Mouse (Mus musculus) retina, postnatal 7 days (tissue): Measurements from ENCODE around the gene Myo9a.
A peak's percentile ranks its signal among the peaks of the same experiment; 100 is the strongest.
"Not testable (repeated sequence)": the region's sequence is repeated elsewhere in the genome, so short reads cannot be mapped to it uniquely, and the experiment has no call there.

Experiments
- DNase-seq: peaks from one replicate; pipeline ENCODE4 v3.0.0-alpha.2; 2012; ENCODE audit warnings: low read depth, low spot score

Gene Myo9a

GRCm38 (mm10) chr9:59948691-59949250 is 198.1 kb downstream of the Myo9a start:
- no peak for DNase-seq

- no peak for DNase-seq
These were observed 198.8 kb downstream of the Myo9a start for GRCm38 (mm10) chr9:59949511-59949910.

- DNase-seq = no peak
These were observed 199.3 kb downstream of the Myo9a start for GRCm38 (mm10) chr9:59949981-59950380.

GRCm38 (mm10) chr9:59951001-59951750 is 200.5 kb downstream of the Myo9a start:
- DNase-seq = peak; percentile 67

- DNase-seq = no peak
These were observed 201.2 kb downstream of the Myo9a start for GRCm38 (mm10) chr9:59951943-59952342.

GRCm38 (mm10) chr9:59952515-59953070 is 201.9 kb downstream of the Myo9a start:
- peak; percentile 85 for DNase-seq

GRCm38 (mm10) chr9:59953556-59953955 is 202.9 kb downstream of the Myo9a start:
- no peak for DNase-seq

GRCm38 (mm10) chr9:59955199-59955598 is 204.5 kb downstream of the Myo9a start:
- DNase-seq = no peak

GRCm38 (mm10) chr9:59955692-59956091 is 205.0 kb downstream of the Myo9a start:
- DNase-seq = no peak

- DNase-seq = no peak
These were observed 205.8 kb downstream of the Myo9a start for GRCm38 (mm10) chr9:59956496-59956895.

- DNase-seq = not testable (repeated sequence)
These were observed 207.4 kb downstream of the Myo9a start for GRCm38 (mm10) chr9:59958115-59958514.

GRCm38 (mm10) chr9:59959276-59959675 is 208.6 kb downstream of the Myo9a start:
- peak; percentile 93 for DNase-seq

GRCm38 (mm10) chr9:59960559-59960958 is 209.9 kb downstream of the Myo9a start, which contains the start of gene Nr2e3:
Gene Nr2e3, minus strand, starts transcription at chr9:59960659.
- no peak for DNase-seq

GRCm38 (mm10) chr9:59961201-59961955 is 210.7 kb downstream of the Myo9a start:
- no peak for DNase-seq

- DNase-seq = no peak
These were observed 213.7 kb downstream of the Myo9a start for GRCm38 (mm10) chr9:59964367-59964766.

GRCm38 (mm10) chr9:59965046-59965445 is 214.3 kb downstream of the Myo9a start:
- DNase-seq = no peak

- no peak for DNase-seq
These were observed 218.7 kb downstream of the Myo9a start for GRCm38 (mm10) chr9:59969383-59969782.

- no peak for DNase-seq
These were observed 220.6 kb downstream of the Myo9a start for GRCm38 (mm10) chr9:59971263-59971662.
